Mouse (Mus musculus): ENCODE results near the gene Iffo1. TPM values are rescaled to one million over a fixed set of nuclear protein-coding genes. Genes with fewer than 3 reads are reported as not detected.

Iffo1 gene
- total and polyA plus RNA-seq, 3 experiments: 3.3 to 7.0 (median 6.7) TPM

GRCm38 (mm10) chr6:125197166-125197565, 52.1 kb downstream of the Iffo1 start:
- Histone ChIP-seq H3K36me3 (replicated peaks in 1 of 2; ENCODE audit: control insufficient read depth in 1 of 2, insufficient read depth in 1 of 2, low read length in 1 of 2) (peaks cover 2 to 24% of the 10 kb centered on the region in 2 experiments), H3K27ac (ENCODE audit: insufficient read depth, low read depth) (no peak overlapping the region), H3K9ac (ENCODE audit: insufficient read depth, low read depth) (no peak overlapping the region), H3K4me3 (replicated peaks in 1 of 3; ENCODE audit: low read depth in 2 of 3, low read length in 2 of 3, poor library complexity in 1 of 3) (no peak overlapping the region), H3K9me3 (replicated peaks; ENCODE audit: low read length) (no peaks in the 10 kb centered on the region), H3K79me2 (replicated peaks; ENCODE audit: control insufficient read depth, extremely low read depth, insufficient read depth, poor library complexity, severe bottlenecking) (peaks cover 14% of the 10 kb centered on the region), H3K4me2 (ENCODE audit: insufficient read depth, low read depth, poor library complexity, severe bottlenecking) (no peak overlapping the region), H3K27me3 (replicated peaks) (no peaks in the 10 kb centered on the region), H3K4me1 (ENCODE audit: control insufficient read depth in 1 of 2, insufficient read depth in 2 of 2) (peaks cover 0 to 9% of the 10 kb centered on the region in 2 experiments; a peak in 1 of 4 replicates)
- in situ Hi-C loops (cut with MboI; ENCODE audit: low pct_ligation_motif_present, low pct_unique_long_range_greater_than_20kb, low sequenced_read_pairs) (no loop called here), dilution Hi-C loops (cut with MboI; ENCODE audit: extremely low pct_ligation_motif_present, extremely low pct_unique_long_range_greater_than_20kb, low sequenced_read_pairs) (no loop called here)
- DNase-seq (ENCODE audit: extremely low read depth): no peak
- no peak for TF ChIP-seq USF1 (IDR thresholded peaks at IDR 0.05; ENCODE audit: low read depth, low read length)
- no peak for TF ChIP-seq JUND (conservative IDR thresholded peaks at IDR 0.05; ENCODE audit: low read depth, low read length)
- TF ChIP-seq POLR2A (IDR thresholded peaks at IDR 0.05; ENCODE audit: low read depth, low read length): no peak
- no peak for TF ChIP-seq ZC3H11A (IDR thresholded peaks at IDR 0.05; ENCODE audit: low read depth, low read length)
- TF ChIP-seq SIN3A (IDR thresholded peaks at IDR 0.05; ENCODE audit: low read length): no peak
- no peak for TF ChIP-seq ZKSCAN1 (IDR thresholded peaks at IDR 0.05; ENCODE audit: borderline replicate concordance, low read depth, low read length)
- no peak for TF ChIP-seq MAX (IDR thresholded peaks at IDR 0.05; ENCODE audit: low read length)
- no peak for TF ChIP-seq ZNF384 (IDR thresholded peaks at IDR 0.05; ENCODE audit: low read depth, low read length)
- TF ChIP-seq MEF2A (IDR thresholded peaks at IDR 0.05; ENCODE audit: borderline replicate concordance, low read depth, low read length): no peak
- TF ChIP-seq CTCF (conservative IDR thresholded peaks at IDR 0.05 in 1 of 2, IDR thresholded peaks at IDR 0.05 in 1 of 2; ENCODE audit: low read depth in 2 of 2, low read length in 2 of 2): no peak
- TF ChIP-seq IRF4 (IDR thresholded peaks at IDR 0.05; ENCODE audit: low read depth, low read length): no peak
- TF ChIP-seq RAD21 (IDR thresholded peaks at IDR 0.05; ENCODE audit: low read depth, low read length): no peak
- TF ChIP-seq RCOR1 (conservative IDR thresholded peaks at IDR 0.05; ENCODE audit: low read depth, low read length): no peak
- TF ChIP-seq JUN (IDR thresholded peaks at IDR 0.05; ENCODE audit: insufficient read depth, low read depth, low read length): no peak
- no peak for TF ChIP-seq EP300 (IDR thresholded peaks at IDR 0.05; ENCODE audit: low read length)
- TF ChIP-seq MXI1 (IDR thresholded peaks at IDR 0.05; ENCODE audit: low read depth, low read length): no peak
- TF ChIP-seq NELFE (IDR thresholded peaks at IDR 0.05; ENCODE audit: low read depth, low read length): no peak

DNA sequence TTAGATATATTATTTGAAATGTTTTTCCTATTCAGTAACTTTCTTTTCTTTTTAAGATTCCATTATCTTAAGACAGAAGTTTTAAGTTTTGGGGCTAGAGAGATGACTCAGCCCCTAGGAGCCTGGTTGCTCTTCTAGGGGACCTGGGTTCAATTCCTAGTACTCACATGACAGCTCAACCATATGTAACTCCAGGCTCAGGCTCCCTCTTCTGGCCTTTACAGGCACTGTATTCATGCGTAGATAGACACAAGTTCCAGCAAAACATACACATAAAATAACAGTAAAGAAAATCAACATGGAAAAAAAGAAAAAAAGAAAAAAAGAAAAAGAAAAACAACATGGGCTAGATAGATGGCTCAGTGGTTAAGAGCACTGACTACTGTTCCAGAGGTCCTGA, 65.4 kb downstream of the Iffo1 start:
- no peak overlapping the region for H3K9ac ChIP-seq (ENCODE audit: insufficient read depth, low read depth)
- dilution Hi-C loops (cut with MboI; ENCODE audit: extremely low pct_ligation_motif_present, extremely low pct_unique_long_range_greater_than_20kb, low sequenced_read_pairs): no loop called here
- no peaks in the 10 kb centered on the region for H3K36me3 ChIP-seq (replicated peaks in 1 of 2; ENCODE audit: control insufficient read depth in 1 of 2, insufficient read depth in 1 of 2, low read length in 1 of 2)
- no peaks in the 10 kb centered on the region for H3K79me2 ChIP-seq (replicated peaks; ENCODE audit: control insufficient read depth, extremely low read depth, insufficient read depth, poor library complexity, severe bottlenecking)
- H3K27me3 ChIP-seq (replicated peaks): peaks cover 37% of the 10 kb centered on the region
- in situ Hi-C loops (cut with MboI; ENCODE audit: low pct_ligation_motif_present, low pct_unique_long_range_greater_than_20kb, low sequenced_read_pairs): no loop called here
- H3K4me2 ChIP-seq (ENCODE audit: insufficient read depth, low read depth, poor library complexity, severe bottlenecking): no peak overlapping the region
- H3K4me3 ChIP-seq (replicated peaks in 1 of 3; ENCODE audit: low read depth in 2 of 3, low read length in 2 of 3, poor library complexity in 1 of 3): no peak overlapping the region
- H3K9me3 ChIP-seq (replicated peaks; ENCODE audit: low read length): peaks cover 7% of the 10 kb centered on the region
- peak in 1 of 2 experiments; percentile 35; a peak in 1 of 4 replicates for TF ChIP-seq CTCF (conservative IDR thresholded peaks at IDR 0.05 in 1 of 2, IDR thresholded peaks at IDR 0.05 in 1 of 2; ENCODE audit: low read depth in 2 of 2, low read length in 2 of 2)
- peak; percentile 13 for TF ChIP-seq RAD21 (IDR thresholded peaks at IDR 0.05; ENCODE audit: low read depth, low read length)
- TF ChIP-seq MYC (IDR thresholded peaks at IDR 0.05; ENCODE audit: low read depth, low read length): no peak
- no peak overlapping the region for H3K27ac ChIP-seq (ENCODE audit: insufficient read depth, low read depth)
- no peaks in the 10 kb centered on the region for H3K4me1 ChIP-seq (ENCODE audit: control insufficient read depth in 1 of 2, insufficient read depth in 2 of 2)
- no peak for DNase-seq (ENCODE audit: extremely low read depth)

Other genes with a start within 250 kb of the Iffo1 start
Only the 20 nearest of the 22 such genes appear.
- 11.0 and 12.8 TPM in 2 replicates for gene Ptms, start 225.1 kb upstream of the Iffo1 start, total RNA-seq (2012; rRNA removed)
- 7.0 and 8.1 TPM in 2 replicates for gene Ptms, start 225.1 kb upstream of the Iffo1 start, total RNA-seq (2014; rRNA removed)
- 96.6 and 99.6 TPM in 2 replicates for gene Ptms, start 225.1 kb upstream of the Iffo1 start, polyA plus RNA-seq (2012; ENCODE audit: insufficient read length, low read depth)
- gene Mlf2, start 213.9 kb upstream of the Iffo1 start, total RNA-seq (2012; rRNA removed): 116 and 129 TPM in 2 replicates
- gene Mlf2, start 213.9 kb upstream of the Iffo1 start, total RNA-seq (2014; rRNA removed): 109 and 124 TPM in 2 replicates
- 203 and 210 TPM in 2 replicates for gene Mlf2, start 213.9 kb upstream of the Iffo1 start, polyA plus RNA-seq (2012; ENCODE audit: insufficient read length, low read depth)
- gene Cops7a, start 179.7 kb upstream of the Iffo1 start, total RNA-seq (2012; rRNA removed): 85.6 and 104 TPM in 2 replicates
- 62.8 and 73.2 TPM in 2 replicates for gene Cops7a, start 179.7 kb upstream of the Iffo1 start, total RNA-seq (2014; rRNA removed)
- gene Cops7a, start 179.7 kb upstream of the Iffo1 start, polyA plus RNA-seq (2012; ENCODE audit: insufficient read length, low read depth): 98.6 and 114 TPM in 2 replicates
- gene Pianp, start 148.5 kb upstream of the Iffo1 start, total RNA-seq (2012; rRNA removed): 0.08 TPM in 1 of 2 replicates, not detected in the other
- gene Pianp, start 148.5 kb upstream of the Iffo1 start, total RNA-seq (2014; rRNA removed): not detected in 2 replicates
- not detected in 2 replicates for gene Pianp, start 148.5 kb upstream of the Iffo1 start, polyA plus RNA-seq (2012; ENCODE audit: insufficient read length, low read depth)
- 14.0 and 14.5 TPM in 2 replicates for gene Zfp384, start 136.1 kb upstream of the Iffo1 start, total RNA-seq (2012; rRNA removed)
- 14.9 and 17.0 TPM in 2 replicates for gene Zfp384, start 136.1 kb upstream of the Iffo1 start, total RNA-seq (2014; rRNA removed)
- gene Zfp384, start 136.1 kb upstream of the Iffo1 start, polyA plus RNA-seq (2012; ENCODE audit: insufficient read length, low read depth): 32.0 and 34.4 TPM in 2 replicates
- gene Ing4, start 105.5 kb upstream of the Iffo1 start, total RNA-seq (2012; rRNA removed): 23.8 and 27.3 TPM in 2 replicates
- gene Ing4, start 105.5 kb upstream of the Iffo1 start, total RNA-seq (2014; rRNA removed): 31.3 and 32.2 TPM in 2 replicates
- gene Ing4, start 105.5 kb upstream of the Iffo1 start, polyA plus RNA-seq (2012; ENCODE audit: insufficient read length, low read depth): 21.3 and 25.1 TPM in 2 replicates
- gene Acrbp, start 95.6 kb upstream of the Iffo1 start, total RNA-seq (2012; rRNA removed): 3.1 and 3.3 TPM in 2 replicates
- 1.1 and 1.7 TPM in 2 replicates for gene Acrbp, start 95.6 kb upstream of the Iffo1 start, total RNA-seq (2014; rRNA removed)
- 4.0 and 4.9 TPM in 2 replicates for gene Acrbp, start 95.6 kb upstream of the Iffo1 start, polyA plus RNA-seq (2012; ENCODE audit: insufficient read length, low read depth)
- gene Lpar5, start 77.3 kb upstream of the Iffo1 start, total RNA-seq (2012; rRNA removed): 4.4 and 4.5 TPM in 2 replicates
- 3.3 and 4.8 TPM in 2 replicates for gene Lpar5, start 77.3 kb upstream of the Iffo1 start, total RNA-seq (2014; rRNA removed)
- gene Lpar5, start 77.3 kb upstream of the Iffo1 start, polyA plus RNA-seq (2012; ENCODE audit: insufficient read length, low read depth): 14.4 and 25.9 TPM in 2 replicates
- 165 and 174 TPM in 2 replicates for gene Chd4, start 49.3 kb upstream of the Iffo1 start, total RNA-seq (2012; rRNA removed)
- gene Chd4, start 49.3 kb upstream of the Iffo1 start, total RNA-seq (2014; rRNA removed): 72.7 and 86.0 TPM in 2 replicates
- gene Chd4, start 49.3 kb upstream of the Iffo1 start, polyA plus RNA-seq (2012; ENCODE audit: insufficient read length, low read depth): 200 and 225 TPM in 2 replicates
- gene Nop2, start 13.3 kb upstream of the Iffo1 start, total RNA-seq (2012; rRNA removed): 128 and 188 TPM in 2 replicates
- 154 TPM in 2 replicates for gene Nop2, start 13.3 kb upstream of the Iffo1 start, total RNA-seq (2014; rRNA removed)
- gene Nop2, start 13.3 kb upstream of the Iffo1 start, polyA plus RNA-seq (2012; ENCODE audit: insufficient read length, low read depth): 175 and 179 TPM in 2 replicates
- gene Gapdh, start 21.2 kb downstream of the Iffo1 start, total RNA-seq (2012; rRNA removed): 2,085 and 2,925 TPM in 2 replicates
- 1,576 and 2,268 TPM in 2 replicates for gene Gapdh, start 21.2 kb downstream of the Iffo1 start, total RNA-seq (2014; rRNA removed)
- gene Gapdh, start 21.2 kb downstream of the Iffo1 start, polyA plus RNA-seq (2012; ENCODE audit: insufficient read length, low read depth): 2,269 and 2,654 TPM in 2 replicates
- gene Ncapd2, start 46.5 kb downstream of the Iffo1 start, total RNA-seq (2012; rRNA removed): 140 and 147 TPM in 2 replicates
- 78.3 and 79.6 TPM in 2 replicates for gene Ncapd2, start 46.5 kb downstream of the Iffo1 start, total RNA-seq (2014; rRNA removed)
- 263 and 301 TPM in 2 replicates for gene Ncapd2, start 46.5 kb downstream of the Iffo1 start, polyA plus RNA-seq (2012; ENCODE audit: insufficient read length, low read depth)
- gene Mrpl51, start 46.6 kb downstream of the Iffo1 start, total RNA-seq (2012; rRNA removed): 120 and 153 TPM in 2 replicates
- gene Mrpl51, start 46.6 kb downstream of the Iffo1 start, total RNA-seq (2014; rRNA removed): 152 and 184 TPM in 2 replicates
- gene Mrpl51, start 46.6 kb downstream of the Iffo1 start, polyA plus RNA-seq (2012; ENCODE audit: insufficient read length, low read depth): 161 and 171 TPM in 2 replicates
- gene Vamp1, start 70.3 kb downstream of the Iffo1 start, total RNA-seq (2012; rRNA removed): 2.3 and 3.1 TPM in 2 replicates
- gene Vamp1, start 70.3 kb downstream of the Iffo1 start, total RNA-seq (2014; rRNA removed): 1.9 and 2.4 TPM in 2 replicates
- 3.7 and 4.6 TPM in 2 replicates for gene Vamp1, start 70.3 kb downstream of the Iffo1 start, polyA plus RNA-seq (2012; ENCODE audit: insufficient read length, low read depth)
- 16.9 and 17.7 TPM in 2 replicates for gene Tapbpl, start 86.6 kb downstream of the Iffo1 start, total RNA-seq (2012; rRNA removed)
- 13.7 and 16.7 TPM in 2 replicates for gene Tapbpl, start 86.6 kb downstream of the Iffo1 start, total RNA-seq (2014; rRNA removed)
- 19.4 and 20.9 TPM in 2 replicates for gene Tapbpl, start 86.6 kb downstream of the Iffo1 start, polyA plus RNA-seq (2012; ENCODE audit: insufficient read length, low read depth)
- gene Cd27, start 91.8 kb downstream of the Iffo1 start, total RNA-seq (2012; rRNA removed): not detected in 2 replicates
- not detected in 2 replicates for gene Cd27, start 91.8 kb downstream of the Iffo1 start, total RNA-seq (2014; rRNA removed)
- gene Cd27, start 91.8 kb downstream of the Iffo1 start, polyA plus RNA-seq (2012; ENCODE audit: insufficient read length, low read depth): 0.54 TPM in 1 of 2 replicates, not detected in the other
- gene Tuba3a, start 140.8 kb downstream of the Iffo1 start, total RNA-seq (2012; rRNA removed): not detected in 2 replicates
- gene Tuba3a, start 140.8 kb downstream of the Iffo1 start, total RNA-seq (2014; rRNA removed): not detected in 2 replicates
- gene Tuba3a, start 140.8 kb downstream of the Iffo1 start, polyA plus RNA-seq (2012; ENCODE audit: insufficient read length, low read depth): not detected in 2 replicates
- not detected in 2 replicates for gene Ltbr, start 168.6 kb downstream of the Iffo1 start, total RNA-seq (2012; rRNA removed)
- not detected in 2 replicates for gene Ltbr, start 168.6 kb downstream of the Iffo1 start, total RNA-seq (2014; rRNA removed)
- gene Ltbr, start 168.6 kb downstream of the Iffo1 start, polyA plus RNA-seq (2012; ENCODE audit: insufficient read length, low read depth): not detected in 2 replicates
- not detected in 2 replicates for gene Scnn1a, start 175.4 kb downstream of the Iffo1 start, total RNA-seq (2012; rRNA removed)
- not detected in 2 replicates for gene Scnn1a, start 175.4 kb downstream of the Iffo1 start, total RNA-seq (2014; rRNA removed)
- not detected in 2 replicates for gene Scnn1a, start 175.4 kb downstream of the Iffo1 start, polyA plus RNA-seq (2012; ENCODE audit: insufficient read length, low read depth)
- gene Tnfrsf1a, start 204.1 kb downstream of the Iffo1 start, total RNA-seq (2012; rRNA removed): 0.13 and 0.21 TPM in 2 replicates
- gene Tnfrsf1a, start 204.1 kb downstream of the Iffo1 start, total RNA-seq (2014; rRNA removed): not detected in 2 replicates
- not detected in 2 replicates for gene Tnfrsf1a, start 204.1 kb downstream of the Iffo1 start, polyA plus RNA-seq (2012; ENCODE audit: insufficient read length, low read depth)